Mouse (Mus musculus) neural tube, embryonic 12.5 days (tissue): Measurements from ENCODE around the gene Ldha. TPM values are rescaled to one million over a fixed set of nuclear protein-coding genes. Genes with fewer than 3 reads are reported as not detected.
"Not testable (repeated sequence)": the region's sequence is repeated elsewhere in the genome, so short reads cannot be mapped to it uniquely, and the experiment has no call there.

Experiments
- ATAC-seq: fragments of 200-750 bp; cut with Nextera tagmentation; 2 replicates; pipeline ENCODE4 v1.8.0; 2017; ENCODE audit warnings: low read depth, mild to moderate bottlenecking, moderate TSS enrichment, moderate library complexity; ENCODE audit not compliant: low FRiP score
- H3K27ac ChIP-seq: fragments of 300-500 bp; sonication (generic); 2 replicates; pipeline ENCODE4 v1.5.1; 2016
- H3K27me3 ChIP-seq: fragments of 300-500 bp; sonication (generic); replicated peaks from 2 replicates; pipeline ENCODE4 v1.6.1; 2016; ENCODE audit warnings: mild to moderate bottlenecking
- H3K36me3 ChIP-seq: fragments of 300-500 bp; sonication (generic); 2 replicates; pipeline ENCODE4 v1.6.1; 2016; ENCODE audit warnings: mild to moderate bottlenecking
- H3K4me1 ChIP-seq: fragments of 300-500 bp; sonication (generic); 2 replicates; pipeline ENCODE4 v1.6.1; 2016
- H3K4me2 ChIP-seq: fragments of 300-500 bp; sonication (generic); replicated peaks from 2 replicates; pipeline ENCODE4 v1.6.1; 2016; ENCODE audit warnings: mild to moderate bottlenecking
- H3K4me3 ChIP-seq: fragments of 300-500 bp; sonication (generic); 2 replicates; pipeline ENCODE4 v1.5.1; 2016
- H3K9ac ChIP-seq: fragments of 300-500 bp; sonication (generic); 2 replicates; pipeline ENCODE4 v1.6.1; 2016; ENCODE audit warnings: mild to moderate bottlenecking
- H3K9me3 ChIP-seq: fragments of 300-500 bp; sonication (generic); 2 replicates; pipeline ENCODE4 v1.6.1; 2016; ENCODE audit warnings: mild to moderate bottlenecking
- WGBS: fragments of 180-500 bp; shearing (Covaris S2); methylation state at CpG from one replicate; pipeline ENCODE4 v1.1.7; 2016; 5-methylcytosine and 5-hydroxymethylcytosine counted together
- polyA plus RNA-seq: library from polyadenylated mRNA; unstranded; fragments of >200 nt; fragmentation: Nextera tagmentation; extraction: Ambion mirVana; gene quantifications from 2 replicates; pipeline ENCODE4 v1.2.1, GENCODE M21; 2016

Gene Ldha
- polyA plus RNA-seq, 1 experiment from 2014 or later, result 847 TPM

DNA sequence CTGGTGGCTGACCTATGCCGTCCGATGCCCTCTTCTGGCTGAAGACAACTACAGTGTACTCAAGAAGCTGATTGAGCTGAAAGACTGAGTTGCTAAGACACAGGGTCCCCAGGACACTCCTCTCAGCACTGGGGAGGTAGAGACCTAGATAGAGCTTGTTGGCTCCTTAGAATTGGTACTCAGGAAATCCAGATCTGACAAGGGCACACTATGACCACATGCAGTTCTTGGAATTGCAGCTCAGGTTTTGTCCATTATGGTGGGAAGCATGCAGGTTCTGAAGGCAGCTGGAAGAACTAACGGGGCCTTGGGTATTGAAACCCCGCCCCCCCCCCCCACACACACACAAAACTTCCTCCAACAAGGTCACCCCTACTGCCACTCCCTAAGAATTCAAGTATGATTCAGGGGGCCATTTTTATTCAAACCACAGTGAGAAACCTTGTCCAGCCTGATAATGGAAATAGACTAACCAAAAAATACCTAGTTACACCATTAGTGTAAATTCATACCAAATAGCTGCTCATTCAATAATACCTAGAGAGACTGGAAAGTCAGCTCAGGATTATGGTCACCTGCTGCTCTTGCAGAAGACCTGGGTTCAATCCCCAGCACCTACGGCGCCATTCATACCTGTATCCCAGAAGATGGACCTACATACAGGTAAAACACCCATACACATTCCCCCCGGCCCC lies 14.7 kb downstream of the Ldha start:
- no peaks in the 10 kb centered on the region for H3K27me3 ChIP-seq
- H3K4me1 ChIP-seq, result no peaks in the 10 kb centered on the region
- no peak overlapping the region for H3K4me3 ChIP-seq
- no peak overlapping the region for H3K4me2 ChIP-seq
- ATAC-seq, result no peak
- WGBS, result 70% methylated on average over 7 of the region's 7 CpGs
- no peak overlapping the region for H3K27ac ChIP-seq
- no peaks in the 10 kb centered on the region for H3K9me3 ChIP-seq
- H3K36me3 ChIP-seq, result peaks cover 53% of the 10 kb centered on the region
- no peak overlapping the region for H3K9ac ChIP-seq

- H3K4me3 ChIP-seq, result no peak overlapping the region
- H3K4me1 ChIP-seq, result no peaks in the 10 kb centered on the region
- no peak for ATAC-seq
- peaks cover 39% of the 10 kb centered on the region for H3K36me3 ChIP-seq
- H3K27me3 ChIP-seq, result no peaks in the 10 kb centered on the region
- H3K4me2 ChIP-seq, result no peak overlapping the region
- 77% methylated on average over 9 of the region's 9 CpGs for WGBS
- no peaks in the 10 kb centered on the region for H3K9me3 ChIP-seq
- no peak overlapping the region for H3K9ac ChIP-seq
- H3K27ac ChIP-seq, result no peak overlapping the region
Observed at GRCm38 (mm10) chr7:46857436-46857835, 16.2 kb downstream of the Ldha start.

GRCm38 (mm10) chr7:46859031-46859430 lies 17.8 kb downstream of the Ldha start:
- H3K9me3 ChIP-seq, result no peaks in the 10 kb centered on the region
- no peak overlapping the region for H3K4me2 ChIP-seq
- no peak overlapping the region for H3K27ac ChIP-seq
- WGBS, result 60% methylated on average over 6 of the region's 6 CpGs
- H3K4me1 ChIP-seq, result no peaks in the 10 kb centered on the region
- H3K4me3 ChIP-seq, result no peak overlapping the region
- no peak for ATAC-seq
- no peak overlapping the region for H3K9ac ChIP-seq
- H3K36me3 ChIP-seq, result peaks cover 24% of the 10 kb centered on the region
- H3K27me3 ChIP-seq, result no peaks in the 10 kb centered on the region

DNA sequence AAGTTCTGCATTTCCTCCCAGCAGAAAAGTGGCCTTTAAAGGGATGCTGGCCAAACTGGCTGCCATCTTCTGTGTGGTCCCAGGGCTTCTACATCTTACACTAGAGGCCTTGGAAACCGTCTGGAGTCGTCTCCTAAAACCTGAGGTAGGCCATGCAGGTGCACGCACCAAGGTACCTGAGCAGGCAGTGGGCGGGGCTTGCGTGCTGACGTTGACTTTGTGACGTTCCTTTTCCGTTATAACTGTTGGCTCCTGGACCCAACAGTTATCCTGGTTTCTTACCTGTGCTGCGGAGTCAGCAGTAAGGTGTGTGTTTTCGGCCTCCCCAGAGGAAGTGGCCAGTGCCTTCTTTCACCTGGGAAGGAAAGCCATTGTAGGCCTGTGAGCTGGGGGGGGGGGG lies 19.7 kb downstream of the Ldha start, which contains the start of gene Ldhc:
Gene Ldhc, plus strand, starts transcription at position 208 of the 400 bp plus-strand sequence.
- no peak for ATAC-seq
- no peak within 1 kb of the TSS for H3K27ac ChIP-seq
- peaks cover 5% of the 10 kb centered on the region for H3K36me3 ChIP-seq
- H3K4me2 ChIP-seq, result no peak within 1 kb of the TSS
- H3K4me3 ChIP-seq, result no peak within 1 kb of the TSS
- H3K27me3 ChIP-seq, result no peaks in the 10 kb centered on the region
- no peaks in the 10 kb centered on the region for H3K4me1 ChIP-seq
- H3K9me3 ChIP-seq, result no peaks in the 10 kb centered on the region
- H3K9ac ChIP-seq, result no peak within 1 kb of the TSS
- 40% methylated on average over 10 of the region's 10 CpGs for WGBS

DNA sequence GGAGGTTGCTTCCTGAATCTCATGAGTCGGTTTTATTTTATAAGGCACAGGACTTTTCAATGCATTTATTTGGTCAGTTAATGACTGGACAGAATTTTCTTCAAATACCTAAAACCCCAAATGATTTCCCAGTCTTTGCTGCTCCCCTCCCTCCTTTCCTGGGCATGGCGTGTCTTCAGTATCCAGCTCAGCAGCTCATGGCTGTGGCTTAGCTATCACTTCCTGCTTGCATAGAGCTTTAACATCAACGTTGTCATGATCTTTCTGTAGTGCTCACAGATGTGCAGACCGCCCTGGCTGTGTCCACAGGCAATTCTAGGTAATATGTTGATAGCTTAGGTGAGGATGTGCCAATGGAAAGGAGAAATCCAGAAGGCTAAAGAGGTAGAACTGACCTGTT lies 30.7 kb downstream of the Ldha start:
- Histone ChIP-seq H3K9me3 (no peaks in the 10 kb centered on the region), H3K4me2 (no peak overlapping the region), H3K9ac (no peak overlapping the region), H3K4me3 (no peak overlapping the region), H3K36me3 (no peaks in the 10 kb centered on the region), H3K27me3 (no peaks in the 10 kb centered on the region), H3K4me1 (no peaks in the 10 kb centered on the region), H3K27ac (no peak overlapping the region)
- WGBS, result 85% methylated on average over 4 of the region's 4 CpGs
- ATAC-seq, result no peak

GRCm38 (mm10) chr7:46876841-46877240 lies 35.6 kb downstream of the Ldha start:
- Histone ChIP-seq H3K27ac (no peak overlapping the region), H3K36me3 (no peaks in the 10 kb centered on the region), H3K4me1 (no peaks in the 10 kb centered on the region), H3K27me3 (no peaks in the 10 kb centered on the region), H3K9ac (no peak overlapping the region), H3K9me3 (no peaks in the 10 kb centered on the region), H3K4me3 (no peak overlapping the region), H3K4me2 (no peak overlapping the region)
- WGBS, result 70% methylated on average over 4 of the region's 4 CpGs
- no peak for ATAC-seq

DNA sequence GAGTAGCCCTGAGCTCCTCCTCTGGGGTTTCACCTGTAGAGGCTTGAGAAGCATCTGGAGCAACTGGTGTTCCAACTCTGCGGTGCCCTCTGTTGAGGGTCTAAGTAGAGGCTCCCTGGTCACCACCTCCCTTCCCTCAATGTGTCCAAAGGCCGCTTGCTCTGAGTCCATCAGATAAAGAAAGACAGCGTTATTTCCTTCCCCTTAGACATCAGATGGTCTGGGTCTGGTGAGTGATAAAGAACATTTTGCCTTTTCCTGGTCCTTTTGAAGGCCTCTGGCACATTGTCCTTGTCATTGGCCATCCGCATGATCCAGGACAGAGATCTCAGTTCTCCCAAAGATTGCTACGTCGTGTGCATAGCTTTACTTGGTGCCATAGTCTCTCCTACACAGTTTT lies 36.0 kb downstream of the Ldha start:
- Histone ChIP-seq H3K9me3 (no peaks in the 10 kb centered on the region), H3K27ac (no peak overlapping the region), H3K36me3 (no peaks in the 10 kb centered on the region), H3K4me2 (no peak overlapping the region), H3K9ac (no peak overlapping the region), H3K27me3 (no peaks in the 10 kb centered on the region), H3K4me3 (no peak overlapping the region), H3K4me1 (no peaks in the 10 kb centered on the region)
- WGBS, result 84% methylated on average over 6 of the region's 6 CpGs
- no peak for ATAC-seq

- H3K4me1 ChIP-seq, result no peaks in the 10 kb centered on the region
Observed at GRCm38 (mm10) chr7:46879851-46880250, 38.6 kb downstream of the Ldha start.

DNA sequence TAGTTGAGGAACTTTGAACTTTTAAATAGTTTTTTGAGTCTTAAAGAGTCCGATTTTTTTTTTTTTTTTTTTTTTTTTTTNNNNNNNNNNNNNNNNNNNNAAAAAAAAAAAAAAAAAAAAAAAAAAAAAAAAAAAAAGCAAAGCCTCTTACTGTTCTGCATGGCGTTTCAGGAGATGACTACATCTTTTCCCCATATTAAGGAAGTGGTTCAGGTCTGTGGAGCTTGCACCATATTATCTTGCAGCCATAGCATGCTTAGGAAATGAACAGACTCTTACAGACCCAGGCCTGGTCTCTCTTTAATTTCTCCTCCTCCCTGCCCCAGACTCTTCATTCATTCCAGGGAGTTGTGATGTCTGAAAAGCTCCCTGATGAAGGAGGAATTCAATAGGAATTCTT lies 39.7 kb downstream of the Ldha start:
- Histone ChIP-seq H3K27me3 (no peaks in the 10 kb centered on the region), H3K9ac (no peak overlapping the region), H3K4me1 (no peaks in the 10 kb centered on the region), H3K36me3 (peaks cover 21% of the 10 kb centered on the region), H3K9me3 (no peaks in the 10 kb centered on the region), H3K27ac (no peak overlapping the region), H3K4me3 (no peak overlapping the region), H3K4me2 (no peak overlapping the region)
- WGBS, result 93% methylated on average over 2 of the region's 2 CpGs
- no peak for ATAC-seq

More at GRCm38 (mm10) chr7:46879851-46880250, 38.6 kb downstream of the Ldha start:
- no peaks in the 10 kb centered on the region for H3K27me3 ChIP-seq
- no peak overlapping the region for H3K4me3 ChIP-seq
- H3K9ac ChIP-seq, result no peak overlapping the region
- 94% methylated on average over 5 of the region's 5 CpGs for WGBS
- H3K36me3 ChIP-seq, result peaks cover 11% of the 10 kb centered on the region
- no peaks in the 10 kb centered on the region for H3K9me3 ChIP-seq
- no peak overlapping the region for H3K27ac ChIP-seq
- no peak overlapping the region for H3K4me2 ChIP-seq
- ATAC-seq, result no peak

- not testable (repeated sequence) for H3K27ac ChIP-seq
- peaks cover 31% of the 10 kb centered on the region for H3K36me3 ChIP-seq
- WGBS, result 90% methylated on average over 8 of the region's 8 CpGs
Observed at GRCm38 (mm10) chr7:46881941-46882340, 40.7 kb downstream of the Ldha start.

GRCm38 (mm10) chr7:46883304-46883703 lies 42.0 kb downstream of the Ldha start:
- Histone ChIP-seq H3K27me3 (no peaks in the 10 kb centered on the region), H3K9ac (no peak overlapping the region), H3K4me3 (no peak overlapping the region), H3K4me1 (no peaks in the 10 kb centered on the region), H3K9me3 (no peaks in the 10 kb centered on the region), H3K27ac (no peak overlapping the region), H3K4me2 (no peak overlapping the region), H3K36me3 (peaks cover 45% of the 10 kb centered on the region)
- no peak for ATAC-seq
- WGBS, result 88% methylated on average over 3 of the region's 3 CpGs

More at GRCm38 (mm10) chr7:46881941-46882340, 40.7 kb downstream of the Ldha start:
- H3K4me3 ChIP-seq, H3K9me3 ChIP-seq, ATAC-seq, H3K9ac ChIP-seq, H3K4me2 ChIP-seq, H3K27me3 ChIP-seq, H3K4me1 ChIP-seq: not testable (repeated sequence)

DNA sequence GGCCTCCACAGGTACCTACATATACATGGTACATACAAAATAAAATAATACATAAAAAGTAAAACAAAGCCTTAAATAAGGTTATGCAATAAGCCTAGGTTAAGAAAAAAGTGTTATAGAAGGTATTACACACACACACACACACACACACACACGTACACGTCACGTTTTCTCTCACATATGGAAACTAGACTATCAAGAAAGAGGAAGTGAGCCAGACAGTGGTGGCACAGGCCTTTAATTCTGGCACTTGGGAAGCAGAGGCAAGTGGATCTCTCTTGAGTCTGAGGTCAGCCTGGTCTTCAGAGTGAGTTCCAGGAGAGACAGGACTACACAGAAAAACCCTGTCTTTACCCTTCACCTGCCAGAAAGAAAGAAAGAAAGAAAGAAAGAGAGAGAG lies 54.2 kb downstream of the Ldha start:
- no peaks in the 10 kb centered on the region for H3K4me1 ChIP-seq
- no peak overlapping the region for H3K27ac ChIP-seq
- peaks cover 84% of the 10 kb centered on the region for H3K36me3 ChIP-seq
- ATAC-seq, result no peak
- H3K9me3 ChIP-seq, result no peaks in the 10 kb centered on the region
- H3K4me2 ChIP-seq, result no peak overlapping the region
- no peak overlapping the region for H3K9ac ChIP-seq
- H3K4me3 ChIP-seq, result no peak overlapping the region
- 95% methylated on average over 3 of the region's 3 CpGs for WGBS
- H3K27me3 ChIP-seq, result no peaks in the 10 kb centered on the region

DNA sequence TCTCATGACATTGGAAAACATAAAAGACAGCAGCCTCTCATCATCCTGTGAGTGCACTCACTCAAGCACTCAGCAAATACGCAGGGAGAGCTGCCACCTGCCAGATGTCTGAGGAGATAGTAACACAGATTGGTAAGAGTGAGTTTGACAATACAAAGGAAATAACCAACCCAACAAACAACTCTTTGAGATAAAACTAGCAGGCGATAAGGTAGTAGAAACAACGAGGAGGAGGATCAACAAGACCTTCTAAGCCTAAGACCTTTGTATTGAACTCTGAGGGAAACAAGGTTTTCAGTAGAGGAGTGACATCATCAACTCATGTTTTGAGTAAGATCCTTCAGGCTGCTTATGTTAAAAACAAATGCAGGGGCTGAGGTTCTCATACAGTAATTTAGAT lies 58.1 kb downstream of the Ldha start:
- H3K27ac ChIP-seq, result no peak overlapping the region
- no peaks in the 10 kb centered on the region for H3K27me3 ChIP-seq
- H3K9me3 ChIP-seq, result no peaks in the 10 kb centered on the region
- H3K4me3 ChIP-seq, result no peak overlapping the region
- H3K36me3 ChIP-seq, result peaks cover 83% of the 10 kb centered on the region
- 95% methylated on average over 3 of the region's 3 CpGs for WGBS
- H3K4me1 ChIP-seq, result no peaks in the 10 kb centered on the region
- H3K4me2 ChIP-seq, result no peak overlapping the region
- no peak for ATAC-seq
- no peak overlapping the region for H3K9ac ChIP-seq
